Mouse (Mus musculus) lung, postnatal 36 days (tissue): Measurements from ENCODE around the gene Ptges2.

Source experiments
- DNase-seq: peaks from one replicate; pipeline ENCODE4 v3.0.0; 2022; ENCODE audit warnings: mixed read lengths

Ptges2 gene

DNA sequence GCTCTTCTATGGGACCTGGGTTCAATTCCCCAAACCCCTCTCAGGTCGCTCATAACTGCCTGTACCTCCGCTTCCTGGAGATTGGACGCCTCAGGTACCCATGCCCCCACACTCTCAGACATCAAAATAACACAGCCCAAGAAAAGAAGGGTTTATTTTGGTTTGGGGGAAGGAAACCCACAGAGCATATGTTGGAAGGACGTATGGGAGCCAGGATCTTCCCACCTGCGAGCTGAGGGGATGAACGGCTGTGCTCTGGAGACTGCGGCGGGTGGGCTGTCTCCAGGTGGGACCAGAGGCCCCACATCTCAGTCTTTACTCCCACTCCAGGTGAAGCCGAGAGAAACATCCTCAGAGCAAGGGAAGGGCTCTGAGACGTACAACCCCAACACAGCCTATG is 18.7 kb upstream of the Ptges2 start:
- no peak for DNase-seq

GRCm38 (mm10) chr2:32380001-32380500 is 15.6 kb upstream of the Ptges2 start:
- DNase-seq: no peak

DNA sequence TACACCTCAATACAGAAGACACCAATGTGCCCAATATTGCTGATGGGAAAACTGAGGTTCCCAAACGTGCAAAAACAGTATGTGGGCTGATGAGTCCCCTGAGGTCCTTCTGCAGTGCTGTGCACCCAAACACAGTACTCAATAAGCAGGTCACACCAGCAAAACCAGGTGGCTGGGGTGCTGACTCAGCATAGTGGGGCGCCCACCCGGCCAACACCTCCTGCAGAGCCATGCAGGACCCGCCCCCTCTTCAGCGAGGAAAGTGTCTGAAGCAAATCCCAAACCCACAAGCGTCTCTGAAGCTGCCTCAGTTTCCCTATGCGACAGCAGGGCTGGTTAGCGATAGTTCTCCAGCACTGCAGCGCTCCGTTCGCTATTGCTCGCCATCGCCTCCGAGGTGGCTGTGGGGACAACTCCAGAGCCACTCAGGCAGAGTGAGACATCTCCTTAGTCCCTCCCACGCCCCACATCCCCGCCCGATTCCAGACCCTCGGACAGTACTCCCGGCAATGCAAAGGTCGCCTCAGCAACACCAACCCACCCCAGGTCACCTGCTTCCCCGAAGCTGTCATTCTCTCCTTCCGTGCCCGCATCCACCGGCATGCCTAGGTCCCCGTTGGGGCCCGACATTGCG is 14.4 kb upstream of the Ptges2 start:
- peak; percentile 21 for DNase-seq

DNA sequence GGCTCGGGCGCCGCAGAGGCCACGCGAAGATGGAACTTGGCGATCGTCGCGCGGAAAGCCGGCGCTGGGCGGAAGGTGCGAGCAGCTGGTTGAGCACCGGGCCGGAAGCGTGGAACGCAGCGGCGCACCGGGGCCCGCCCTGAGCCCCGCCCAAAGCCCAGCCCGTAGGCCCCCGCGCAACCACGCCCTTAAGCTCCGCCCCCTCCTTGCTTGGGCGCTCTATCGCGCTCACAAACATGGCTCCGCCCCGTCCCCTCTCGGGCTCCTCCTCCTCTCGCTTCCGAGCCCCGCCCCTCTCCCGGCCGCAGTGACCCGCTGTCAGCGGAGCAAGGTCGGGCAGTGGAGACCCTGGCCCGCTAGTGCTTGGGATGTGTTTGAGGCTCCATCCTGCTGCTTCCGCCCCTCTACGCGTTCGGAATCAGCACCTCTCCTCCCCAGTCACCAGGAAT is 13.9 kb upstream of the Ptges2 start, which contains the start of gene 1110008P14Rik:
Gene 1110008P14Rik (minus strand): TSS at position 164 of the 449 bp plus-strand sequence.
- DNase-seq: peak; percentile 97

- DNase-seq: no peak
These were observed 13.0 kb upstream of the Ptges2 start for GRCm38 (mm10) chr2:32382689-32383088.

GRCm38 (mm10) chr2:32387706-32388490 is 7.8 kb upstream of the Ptges2 start, which contains the start of gene Lcn2:
TSS of gene Lcn2 (minus strand) at chr2:32388252.
- DNase-seq: peak; percentile 60

DNA sequence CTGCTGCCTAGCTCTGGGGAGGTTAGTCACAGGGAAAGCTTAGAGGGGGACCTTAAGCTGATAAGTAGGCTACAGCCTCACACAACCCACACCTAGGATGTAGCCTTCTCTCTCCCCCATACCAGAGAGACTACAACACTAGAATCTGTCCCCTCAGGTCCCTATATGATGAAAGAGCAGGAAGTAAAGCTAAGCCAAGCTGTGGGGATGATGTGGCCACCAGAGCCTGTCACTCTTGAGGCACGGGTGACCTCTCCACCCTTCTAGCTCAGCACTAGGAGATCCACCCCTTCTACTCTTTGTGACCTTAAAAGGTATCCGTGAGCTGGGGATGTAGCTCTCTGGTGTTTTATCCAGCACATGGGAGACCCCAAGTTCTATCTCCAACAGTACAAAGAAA is 6.5 kb upstream of the Ptges2 start:
- no peak for DNase-seq

DNA sequence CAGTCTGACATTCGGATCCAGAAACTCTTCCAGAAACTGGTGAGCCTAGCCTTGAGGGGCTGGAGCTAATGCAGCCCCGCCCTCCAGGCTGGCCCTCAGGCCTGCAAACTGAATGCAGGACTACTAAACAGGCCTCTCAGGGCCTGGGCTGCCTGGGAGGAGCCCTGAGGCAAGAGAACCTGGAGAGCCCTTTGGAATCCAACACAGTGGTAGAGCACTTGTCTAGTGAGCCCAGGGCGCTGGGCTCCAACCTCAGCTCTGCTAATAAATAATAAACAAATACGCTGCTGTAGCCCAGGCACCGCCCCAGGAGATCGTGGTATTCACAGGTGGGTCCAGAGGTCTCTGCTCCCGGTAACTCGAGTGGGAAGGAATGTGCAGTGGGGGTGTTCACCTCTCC is 4.8 kb upstream of the Ptges2 start:
- DNase-seq: peak; percentile 65

- DNase-seq: peak; percentile 72
These were observed 3.6 kb upstream of the Ptges2 start for GRCm38 (mm10) chr2:32392063-32392462.

DNA sequence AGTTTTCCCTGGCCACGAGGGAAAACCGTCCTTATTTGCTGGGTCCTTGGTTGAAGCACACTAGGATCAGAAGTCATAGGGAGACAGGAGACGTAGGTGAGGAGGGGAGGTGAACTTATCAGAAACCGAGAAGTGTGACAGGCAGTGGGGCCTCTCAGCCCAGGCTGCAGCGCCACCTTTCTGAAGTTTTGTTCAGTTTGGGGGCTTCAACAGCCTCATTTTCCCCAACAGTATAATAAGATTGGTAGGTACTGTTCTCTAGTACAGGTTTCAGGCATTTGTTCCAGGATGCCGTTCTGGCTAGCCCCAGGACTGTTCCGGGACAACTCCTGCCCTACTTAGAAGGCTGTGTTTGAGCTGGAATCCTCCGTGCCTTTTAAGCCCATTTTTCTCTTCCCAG is 723 bp upstream of the Ptges2 start:
- peak; percentile 69 for DNase-seq

DNA sequence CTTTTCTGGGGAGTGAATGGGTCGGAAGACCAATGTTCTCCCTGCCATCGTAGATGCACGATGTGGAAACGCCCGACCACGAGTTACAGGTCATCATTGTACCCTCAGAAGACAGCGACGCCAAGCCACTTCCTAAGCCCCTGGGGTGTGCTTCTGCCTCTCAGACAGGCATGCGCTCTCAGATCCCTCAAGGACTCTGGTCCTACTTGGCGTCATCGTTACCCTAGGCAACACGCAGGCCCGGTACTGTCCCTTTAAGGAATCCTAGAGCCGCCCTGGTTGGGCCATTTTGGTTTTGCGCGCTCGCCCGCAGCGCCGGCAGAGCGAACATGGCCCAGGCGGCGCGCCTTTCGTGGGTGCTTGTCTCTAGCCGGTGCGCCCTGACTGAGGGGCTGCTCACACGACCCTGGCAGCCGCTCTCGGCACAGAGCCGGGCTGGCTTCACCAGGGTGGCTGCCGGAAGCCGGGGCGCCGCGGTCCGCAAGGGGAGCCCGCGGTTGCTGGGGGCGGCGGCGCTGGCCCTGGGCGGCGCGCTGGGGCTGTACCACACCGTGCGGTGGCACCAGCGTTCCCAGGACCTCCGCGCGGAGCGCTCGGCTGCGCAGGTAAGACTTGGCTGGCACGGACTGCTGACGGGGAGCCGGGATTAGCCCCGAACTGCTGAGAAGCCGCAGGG is 388 bp downstream of the Ptges2 start:
- DNase-seq: peak; percentile 97

GRCm38 (mm10) chr2:32396695-32397094 is 999 bp downstream of the Ptges2 start:
- DNase-seq: no peak

DNA sequence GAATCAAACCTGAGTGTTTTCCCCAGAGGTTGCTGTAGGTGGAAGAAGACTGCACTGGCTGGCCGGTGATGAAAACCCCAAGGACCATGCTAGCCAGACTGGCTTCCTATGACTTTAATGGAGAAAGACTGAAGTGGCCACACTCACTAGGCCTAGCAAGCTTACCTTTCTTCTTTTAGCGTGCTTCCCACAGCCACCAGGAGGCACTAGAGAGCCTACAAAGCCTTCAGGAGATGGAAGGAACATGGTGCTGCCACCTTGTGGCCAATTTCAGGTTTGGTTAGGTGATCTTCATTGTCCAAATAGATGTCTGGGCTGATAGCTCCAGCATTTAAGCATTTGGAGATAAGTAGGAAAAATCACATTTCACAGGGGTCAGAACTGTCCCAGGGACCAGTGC is 9.0 kb downstream of the Ptges2 start:
- DNase-seq: peak; percentile 99

- no peak for DNase-seq
These were observed 11.6 kb downstream of the Ptges2 start for GRCm38 (mm10) chr2:32407144-32407824.

GRCm38 (mm10) chr2:32408429-32409424 is 13.0 kb downstream of the Ptges2 start:
- peak; percentile 51 for DNase-seq

- DNase-seq: no peak
These were observed 15.7 kb downstream of the Ptges2 start for GRCm38 (mm10) chr2:32411407-32411806.

DNA sequence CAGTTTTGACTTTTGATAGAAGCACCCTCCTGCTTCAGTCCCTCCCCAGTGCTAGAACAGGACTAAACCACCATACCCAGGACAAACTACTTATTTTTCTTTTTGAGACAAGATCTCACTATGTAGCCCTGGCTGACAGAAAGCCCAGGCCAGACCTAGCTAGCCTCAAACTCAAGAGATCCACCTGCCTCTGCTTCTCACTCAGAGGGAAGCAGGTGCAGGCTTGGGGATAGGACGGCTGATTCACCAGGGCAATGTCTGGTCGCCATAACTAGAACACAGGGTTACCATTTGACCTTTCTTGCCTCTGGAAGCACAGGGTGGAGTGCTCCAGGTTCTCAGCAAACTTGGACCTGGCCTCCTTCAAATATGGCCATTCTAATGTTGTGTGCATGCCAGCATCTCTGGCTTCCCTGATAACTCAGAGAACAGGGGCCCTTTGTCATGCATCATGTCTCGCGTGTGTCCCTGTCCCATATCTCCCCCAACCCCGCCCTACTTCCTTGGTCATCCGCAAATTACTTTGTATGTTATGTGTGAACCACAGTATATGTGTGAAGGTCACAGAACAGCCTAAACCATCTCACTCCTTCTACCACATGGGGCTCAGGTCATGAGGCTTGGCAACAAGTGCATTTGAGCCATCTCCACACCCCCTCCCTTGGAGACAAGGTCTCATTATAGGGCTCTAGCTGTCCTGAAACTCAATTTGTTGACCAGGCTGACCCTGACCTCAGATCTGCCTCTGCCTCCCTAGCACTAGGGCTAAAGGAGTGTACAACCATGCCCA is 17.2 kb downstream of the Ptges2 start:
- DNase-seq: no peak

- DNase-seq: peak; percentile 70
These were observed 18.2 kb downstream of the Ptges2 start for GRCm38 (mm10) chr2:32413936-32414335.

- no peak for DNase-seq
These were observed 20.1 kb downstream of the Ptges2 start for GRCm38 (mm10) chr2:32415801-32416200.

- DNase-seq: no peak
These were observed 20.9 kb downstream of the Ptges2 start for GRCm38 (mm10) chr2:32416556-32416955.

GRCm38 (mm10) chr2:32417486-32417885 is 21.8 kb downstream of the Ptges2 start:
- DNase-seq: no peak
